Mouse (Mus musculus) bone marrow, adult 2 months (tissue): ENCODE data around the gene Bcl2l12.

Experiments used
- CTCF ChIP-seq: fragments of 200-500 bp; IDR thresholded peaks from 2 replicates; pipeline ENCODE4 v1.5.1; 2011; ENCODE audit warnings: low read length, control low read depth; ENCODE audit not compliant: control insufficient read depth, insufficient read depth
- POLR2A ChIP-seq: fragments of 200-500 bp; IDR thresholded peaks from 2 replicates; pipeline ENCODE4 v1.6.1; 2011; ENCODE audit warnings: low read depth, mild to moderate bottlenecking, control low read depth, low read length, borderline replicate concordance; ENCODE audit not compliant: control insufficient read depth

GRCm38 (mm10) chr7:45040851-45041250, 42.3 kb upstream of the Bcl2l12 start:
- TF ChIP-seq CTCF (no peak), POLR2A (no peak)
